Mouse (Mus musculus): ENCODE data around the gene Uso1. TPM values are rescaled to one million over a fixed set of nuclear protein-coding genes. Genes with fewer than 3 reads are reported as not detected.

The Uso1 gene
- total RNA-seq (2022), result 10 to 100 TPM; 43.0 to 49.2 (median 46.7) TPM

- peak; percentile 96 for DNase-seq (ENCODE audit: low spot score)
These were observed at the start of gene Uso1 for GRCm38 (mm10) chr5:92137239-92138046. Gene Uso1, plus strand, starts transcription at chr5:92137938.

- DNase-seq (ENCODE audit: low spot score), result no peak
These were observed 44.3 kb upstream of the Uso1 start for GRCm38 (mm10) chr5:92093263-92094061.

GRCm38 (mm10) chr5:92094062-92094415 is 43.7 kb upstream of the Uso1 start:
- DNase-seq (ENCODE audit: low spot score), result no peak

- DNase-seq (ENCODE audit: low spot score), result no peak
These were observed 41.0 kb upstream of the Uso1 start for GRCm38 (mm10) chr5:92096786-92097185.

- no peak for DNase-seq (ENCODE audit: low spot score)
These were observed 40.0 kb upstream of the Uso1 start for GRCm38 (mm10) chr5:92097779-92098178.

GRCm38 (mm10) chr5:92098351-92099109 is 39.2 kb upstream of the Uso1 start:
- DNase-seq (ENCODE audit: low spot score), result no peak

GRCm38 (mm10) chr5:92101601-92102000 is 36.1 kb upstream of the Uso1 start:
- no peak for DNase-seq (ENCODE audit: low spot score)

- DNase-seq (ENCODE audit: low spot score), result no peak
These were observed 34.7 kb upstream of the Uso1 start for GRCm38 (mm10) chr5:92103062-92103461.

- no peak for DNase-seq (ENCODE audit: low spot score)
These were observed 33.8 kb upstream of the Uso1 start for GRCm38 (mm10) chr5:92103816-92104415.

GRCm38 (mm10) chr5:92106327-92107125 is 31.2 kb upstream of the Uso1 start:
- no peak for DNase-seq (ENCODE audit: low spot score)

- no peak for DNase-seq (ENCODE audit: low spot score)
These were observed 30.5 kb upstream of the Uso1 start for GRCm38 (mm10) chr5:92107282-92107681.

- no peak for DNase-seq (ENCODE audit: low spot score)
These were observed 26.9 kb upstream of the Uso1 start for GRCm38 (mm10) chr5:92110818-92111355.

- no peak for DNase-seq (ENCODE audit: low spot score)
These were observed 25.6 kb upstream of the Uso1 start for GRCm38 (mm10) chr5:92112175-92112574.

GRCm38 (mm10) chr5:92112585-92112984 is 25.2 kb upstream of the Uso1 start:
- no peak for DNase-seq (ENCODE audit: low spot score)

GRCm38 (mm10) chr5:92113484-92113883 is 24.3 kb upstream of the Uso1 start:
- no peak for DNase-seq (ENCODE audit: low spot score)

GRCm38 (mm10) chr5:92114223-92114622 is 23.5 kb upstream of the Uso1 start:
- no peak for DNase-seq (ENCODE audit: low spot score)

GRCm38 (mm10) chr5:92114939-92115338 is 22.8 kb upstream of the Uso1 start:
- no peak for DNase-seq (ENCODE audit: low spot score)

GRCm38 (mm10) chr5:92117823-92118403 is 19.8 kb upstream of the Uso1 start:
- peak; percentile 81 for DNase-seq (ENCODE audit: low spot score)

GRCm38 (mm10) chr5:92121636-92122035 is 16.1 kb upstream of the Uso1 start:
- DNase-seq (ENCODE audit: low spot score), result no peak

- DNase-seq (ENCODE audit: low spot score), result no peak
These were observed 12.3 kb upstream of the Uso1 start for GRCm38 (mm10) chr5:92125446-92125845.
